Mouse (Mus musculus) small intestine, adult 2 months (tissue): ENCODE data around the gene Il17c. TPM values are rescaled to one million over a fixed set of nuclear protein-coding genes. Genes with fewer than 3 reads are reported as not detected.

Source experiments
- H3K27ac ChIP-seq: fragments of 200-500 bp; 2 replicates; pipeline ENCODE4 v1.5.1; 2012; ENCODE audit warnings: low read depth, low read length, control low read depth, inconsistent platforms; ENCODE audit not compliant: insufficient read depth
- H3K27me3 ChIP-seq: fragments of 200-500 bp; 2 replicates; pipeline ENCODE4 v1.6.1; 2012; ENCODE audit warnings: mild to moderate bottlenecking, moderate library complexity, low read length, inconsistent platforms; ENCODE audit not compliant: control insufficient read depth, insufficient read depth
- H3K36me3 ChIP-seq: fragments of 200-500 bp; 2 replicates; pipeline ENCODE4 v1.6.1; 2012; ENCODE audit warnings: mild to moderate bottlenecking, low read length, control low read depth, inconsistent platforms; ENCODE audit not compliant: control insufficient read depth, insufficient read depth
- H3K4me1 ChIP-seq: fragments of 200-500 bp; 2 replicates; pipeline ENCODE4 v1.6.1; 2012; ENCODE audit warnings: low read length, inconsistent platforms, mixed read lengths; ENCODE audit not compliant: control insufficient read depth, insufficient read depth, insufficient read length
- H3K4me3 ChIP-seq: fragments of 200-500 bp; 2 replicates; pipeline ENCODE4 v1.5.1; 2012; ENCODE audit warnings: low read depth, mild to moderate bottlenecking, control low read depth, inconsistent platforms, low read length, moderate library complexity
- CTCF ChIP-seq: fragments of 200-500 bp; IDR thresholded peaks from 2 replicates; pipeline ENCODE4 v1.5.1; 2012; ENCODE audit warnings: low read depth, mild to moderate bottlenecking, control low read depth, inconsistent platforms, low read length, moderate library complexity, mixed read lengths; ENCODE audit not compliant: insufficient replicate concordance, insufficient read length; ENCODE audit errors: extremely low read depth
- POLR2A ChIP-seq: fragments of 200-500 bp; IDR thresholded peaks from 2 replicates; pipeline ENCODE4 v1.6.1; 2012; ENCODE audit warnings: low read depth, mild to moderate bottlenecking, control low read depth, inconsistent platforms, low read length, moderate library complexity
- WGBS: fragments of 180-500 bp; shearing (Covaris S2); methylation state at CpG from one replicate; pipeline ENCODE4 v1.1.7; 2018; 5-methylcytosine and 5-hydroxymethylcytosine counted together
- polyA plus RNA-seq: library from polyadenylated mRNA; depleted of rRNA; stranded (reverse); fragments of >200 nt; gene quantifications from 2 replicates; pipeline ENCODE4 v1.2.3, GENCODE M21; 2012

The Il17c gene
- polyA plus RNA-seq, 1 experiment: 0.30 TPM

DNA sequence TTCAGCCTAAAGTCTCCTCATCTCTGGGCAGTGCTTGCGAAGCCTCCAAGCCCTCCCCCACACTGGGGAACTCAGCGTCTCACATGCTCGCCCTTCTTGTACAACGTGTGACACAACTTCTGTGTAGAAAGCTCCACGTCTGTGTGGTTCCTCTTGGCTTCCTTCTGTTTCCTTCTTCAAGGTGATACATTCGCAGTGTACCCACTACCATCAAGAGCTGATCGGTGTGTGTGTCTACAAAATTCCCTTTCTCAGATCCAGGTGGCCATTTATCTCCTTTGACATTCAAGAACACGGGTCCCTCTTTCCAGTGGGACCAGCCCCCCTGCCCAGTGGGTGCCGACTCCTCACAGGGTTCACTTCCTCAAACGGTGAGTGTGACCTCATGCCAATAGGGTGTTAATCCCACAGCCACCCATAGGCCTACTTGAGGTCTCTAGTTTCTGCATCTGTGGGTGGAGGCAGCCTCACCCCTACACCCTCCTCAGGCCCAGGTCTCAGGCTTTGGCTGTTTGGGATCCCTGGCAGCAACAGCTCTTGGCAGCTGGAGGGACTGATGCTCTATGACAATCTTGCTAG, 8.3 kb downstream of the Il17c start:
- Histone ChIP-seq H3K4me1 (peaks cover 14% of the 10 kb centered on the region), H3K36me3 (peaks cover 9% of the 10 kb centered on the region; the same call in 1 of the 2 replicates), H3K27ac (peak overlapping the region; percentile 37; the same call in 1 of the 2 replicates), H3K4me3 (no peak overlapping the region), H3K27me3 (no peaks in the 10 kb centered on the region)
- TF ChIP-seq CTCF (no peak), POLR2A (no peak)
- 74% methylated on average over 10 of the region's 10 CpGs for WGBS

- Histone ChIP-seq H3K27me3 (no peaks in the 10 kb centered on the region), H3K27ac (0 out of 2 replicates have a peak overlapping the region, but pooled peaks have one; percentile 37), H3K4me3 (no peak overlapping the region), H3K4me1 (peaks cover 14% of the 10 kb centered on the region), H3K36me3 (peaks cover 8% of the 10 kb centered on the region)
- 74% methylated on average over 3 of the region's 3 CpGs for WGBS
- TF ChIP-seq CTCF (no peak), POLR2A (no peak)
Observed at GRCm38 (mm10) chr8:122430646-122431045, 8.8 kb downstream of the Il17c start.

GRCm38 (mm10) chr8:122431694-122432442, 10.0 kb downstream of the Il17c start:
- H3K27ac ChIP-seq: peak overlapping the region; percentile 85
- 19% methylated on average over 18 of the region's 18 CpGs for WGBS
- TF ChIP-seq POLR2A: no peak
- no peak for TF ChIP-seq CTCF
- peaks cover 14% of the 10 kb centered on the region for H3K4me1 ChIP-seq
- peaks cover 9% of the 10 kb centered on the region for H3K36me3 ChIP-seq
- H3K4me3 ChIP-seq: peak overlapping the region; percentile 93
- no peaks in the 10 kb centered on the region for H3K27me3 ChIP-seq

GRCm38 (mm10) chr8:122432443-122433268, 10.8 kb downstream of the Il17c start, which contains the start of gene Cyba:
TSS of gene Cyba (minus strand) at chr8:122432930.
- Histone ChIP-seq H3K4me3 (peak within 1 kb of the TSS; percentile 93), H3K4me1 (peaks cover 15% of the 10 kb centered on the region), H3K36me3 (peaks cover 10% of the 10 kb centered on the region), H3K27me3 (no peaks in the 10 kb centered on the region), H3K27ac (peak within 1 kb of the TSS; percentile 85)
- WGBS: 2% methylated on average over 45 of the region's 45 CpGs
- TF ChIP-seq POLR2A (peak; percentile 29), CTCF (no peak)

- Histone ChIP-seq H3K36me3 (peaks cover 11% of the 10 kb centered on the region), H3K27me3 (no peaks in the 10 kb centered on the region), H3K27ac (peak overlapping the region; percentile 85), H3K4me3 (peak overlapping the region; percentile 93), H3K4me1 (peaks cover 15% of the 10 kb centered on the region)
- WGBS: 60% methylated on average over 11 of the region's 11 CpGs
- TF ChIP-seq POLR2A (no peak), CTCF (no peak)
Observed at GRCm38 (mm10) chr8:122433269-122433905, 11.6 kb downstream of the Il17c start.

- H3K36me3 ChIP-seq: peaks cover 11% of the 10 kb centered on the region
- TF ChIP-seq CTCF: peak; percentile 49; the same call in 1 of the 2 replicates
- no peak for TF ChIP-seq POLR2A
- no peaks in the 10 kb centered on the region for H3K27me3 ChIP-seq
- no peak overlapping the region for H3K27ac ChIP-seq
- WGBS: 89% methylated on average over 6 of the region's 6 CpGs
- peaks cover 15% of the 10 kb centered on the region for H3K4me1 ChIP-seq
- H3K4me3 ChIP-seq: no peak overlapping the region
Observed at GRCm38 (mm10) chr8:122435375-122435774, 13.6 kb downstream of the Il17c start.
